Mouse (Mus musculus) heart, postnatal 0 days (tissue): ENCODE results near the gene Rab11a.

Experiments
- CTCF ChIP-seq: IDR thresholded peaks from 2 replicates; pipeline ENCODE4 v1.5.1; 2016; ENCODE audit warnings: antibody characterized with exemption, control low read depth, low read depth
- EP300 ChIP-seq: IDR thresholded peaks from 2 replicates; pipeline ENCODE4 v1.6.1; 2016; ENCODE audit warnings: antibody characterized with exemption, low read depth

- TF ChIP-seq CTCF: no peak
- no peak for TF ChIP-seq EP300
Observed at GRCm38 (mm10) chr9:64726454-64726853, 11.1 kb downstream of the Rab11a start.
